Mouse (Mus musculus) midbrain, embryonic 12.5 days (tissue): ENCODE measurements at regions not wholly inside any gene's neighbourhood (a gene's known extent, or its start where the extent isn't known, plus 50 kb on each side); places are given as distances from the start of the nearest gene placed in this dataset.

Source experiments
- ATAC-seq: fragments of 200-750 bp; cut with Nextera tagmentation; 2 replicates; pipeline ENCODE4 v1.8.0; 2017; ENCODE audit warnings: low read depth, moderate TSS enrichment, moderate library complexity; ENCODE audit not compliant: low FRiP score
- H3K27ac ChIP-seq: fragments of 300-500 bp; sonication (generic); replicated peaks from 2 replicates; pipeline ENCODE4 v1.5.1; 2016; ENCODE audit warnings: mild to moderate bottlenecking
- H3K27me3 ChIP-seq: fragments of 300-500 bp; sonication (generic); 2 replicates; pipeline ENCODE4 v1.6.1; 2016; ENCODE audit warnings: mild to moderate bottlenecking
- H3K36me3 ChIP-seq: fragments of 300-500 bp; sonication (generic); 2 replicates; pipeline ENCODE4 v1.6.1; 2016
- H3K4me1 ChIP-seq: fragments of 300-500 bp; sonication (generic); 2 replicates; pipeline ENCODE4 v1.6.1; 2016
- H3K4me2 ChIP-seq: fragments of 300-500 bp; sonication (generic); replicated peaks from 2 replicates; pipeline ENCODE4 v1.6.1; 2016; ENCODE audit warnings: mild to moderate bottlenecking, moderate library complexity
- H3K4me3 ChIP-seq: fragments of 300-500 bp; sonication (generic); 2 replicates; pipeline ENCODE4 v1.5.1; 2016; ENCODE audit warnings: mild to moderate bottlenecking
- H3K9ac ChIP-seq: fragments of 300-500 bp; sonication (generic); replicated peaks from 2 replicates; pipeline ENCODE4 v1.6.1; 2016; ENCODE audit warnings: mild to moderate bottlenecking, moderate library complexity
- H3K9me3 ChIP-seq: fragments of 300-500 bp; sonication (generic); 2 replicates; pipeline ENCODE4 v1.6.1; 2016; ENCODE audit warnings: mild to moderate bottlenecking
- WGBS: fragments of 180-500 bp; shearing (Covaris S2); methylation state at CpG from one replicate; pipeline ENCODE4 v1.1.7; 2016; 5-methylcytosine and 5-hydroxymethylcytosine counted together

- no peaks in the 10 kb centered on the region for H3K27me3 ChIP-seq
- no peaks in the 10 kb centered on the region for H3K9me3 ChIP-seq
- no peak overlapping the region for H3K9ac ChIP-seq
- H3K36me3 ChIP-seq = no peaks in the 10 kb centered on the region
- H3K4me3 ChIP-seq = no peak overlapping the region
- ATAC-seq = no peak
- H3K4me1 ChIP-seq = peaks cover 5% of the 10 kb centered on the region; the same call in 1 of the 2 replicates
- H3K4me2 ChIP-seq = no peak overlapping the region
- H3K27ac ChIP-seq = no peak overlapping the region
- WGBS = 81% methylated on average over 7 of the region's 7 CpGs
Measured at GRCm38 (mm10) chr7:145094134-145094526, 113.8 kb downstream of the 1810010D01Rik start.

DNA sequence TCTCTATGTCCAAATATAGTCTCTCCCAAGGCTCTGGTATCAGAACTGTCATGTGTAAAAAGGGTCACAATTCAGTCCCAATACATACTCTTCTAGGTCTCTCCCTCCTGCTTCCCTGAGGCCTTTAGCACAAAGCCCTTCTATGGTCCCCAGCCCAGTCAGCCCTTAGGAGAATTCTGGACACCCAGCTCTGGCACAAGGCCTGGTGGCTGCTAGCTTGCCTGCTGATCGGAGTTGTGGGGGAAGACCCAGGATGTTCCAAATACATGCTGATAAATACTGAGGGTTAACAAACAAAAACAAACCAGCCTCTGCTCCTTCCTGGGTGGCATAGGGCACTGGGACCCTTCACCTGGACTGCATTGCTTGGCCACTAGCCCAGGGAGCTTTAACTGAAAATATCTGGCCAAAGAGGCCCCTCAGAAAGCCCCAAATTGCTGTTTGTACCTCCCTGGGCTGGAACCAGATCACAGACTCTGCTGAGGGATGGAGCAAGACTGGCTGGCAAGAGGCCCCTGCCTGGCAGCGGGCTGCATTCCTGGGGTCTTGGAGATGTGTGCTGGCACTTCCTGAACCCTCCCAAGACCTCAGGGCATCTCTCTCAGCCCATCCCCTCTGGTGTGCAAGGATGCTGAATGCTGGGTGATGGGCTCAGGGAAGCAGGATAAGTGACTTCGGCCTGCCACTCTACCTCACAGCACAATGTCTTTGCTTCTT lies 114.3 kb downstream of the 1810010D01Rik start:
- Histone ChIP-seq H3K9ac (no peak overlapping the region), H3K36me3 (no peaks in the 10 kb centered on the region), H3K4me3 (no peak overlapping the region), H3K27ac (no peak overlapping the region), H3K4me2 (no peak overlapping the region), H3K4me1 (peaks cover 5% of the 10 kb centered on the region; the same call in 1 of the 2 replicates), H3K9me3 (no peaks in the 10 kb centered on the region), H3K27me3 (no peaks in the 10 kb centered on the region)
- WGBS = 76% methylated on average over 3 of the region's 3 CpGs
- no peak for ATAC-seq

DNA sequence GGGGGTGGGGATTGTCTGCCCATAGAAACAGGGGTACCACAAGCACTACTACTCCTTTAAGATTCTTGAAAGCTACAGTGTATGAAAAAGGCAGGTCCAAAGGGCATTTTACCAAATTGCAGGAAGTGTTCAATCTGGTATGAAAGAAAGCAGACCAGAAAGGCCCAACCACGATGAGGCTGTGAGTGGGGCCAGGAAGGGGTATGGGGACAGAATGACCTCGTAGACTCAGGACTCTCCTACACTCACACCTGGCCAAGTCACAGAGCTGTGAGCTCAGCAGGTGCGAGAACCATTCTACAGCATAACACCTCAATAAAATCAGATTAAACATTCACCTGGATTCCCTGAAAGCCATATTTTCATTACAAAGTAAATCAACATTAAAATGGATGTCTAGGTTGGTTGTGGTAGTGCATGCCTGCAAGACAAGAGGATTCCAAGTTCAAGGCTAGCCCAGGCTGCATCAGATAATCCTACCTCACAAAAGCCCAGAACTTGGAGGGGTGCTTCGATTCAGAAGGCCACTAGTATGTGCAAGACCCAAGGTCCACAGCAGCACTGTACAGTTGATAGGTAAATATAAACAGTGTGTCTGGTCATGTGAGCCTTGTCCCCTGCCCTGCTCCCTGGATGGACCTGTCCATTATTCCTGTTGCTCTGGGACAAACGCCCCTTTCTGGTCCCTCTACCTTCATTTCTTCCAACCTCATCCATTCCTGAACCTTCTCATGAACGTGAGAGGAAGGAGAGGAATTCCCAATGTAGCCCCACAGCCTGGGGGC lies 115.3 kb downstream of the 1810010D01Rik start:
- H3K4me1 ChIP-seq = peaks cover 5% of the 10 kb centered on the region; the same call in 1 of the 2 replicates
- ATAC-seq = no peak
- H3K36me3 ChIP-seq = no peaks in the 10 kb centered on the region
- no peak overlapping the region for H3K9ac ChIP-seq
- 81% methylated on average over 6 of the region's 6 CpGs for WGBS
- H3K4me3 ChIP-seq = no peak overlapping the region
- no peak overlapping the region for H3K4me2 ChIP-seq
- no peaks in the 10 kb centered on the region for H3K27me3 ChIP-seq
- no peak overlapping the region for H3K27ac ChIP-seq
- no peaks in the 10 kb centered on the region for H3K9me3 ChIP-seq

GRCm38 (mm10) chr7:145090849-145091248 lies 117.1 kb downstream of the 1810010D01Rik start:
- H3K9ac ChIP-seq = no peak overlapping the region
- no peak for ATAC-seq
- no peak overlapping the region for H3K27ac ChIP-seq
- H3K9me3 ChIP-seq = no peaks in the 10 kb centered on the region
- no peak overlapping the region for H3K4me3 ChIP-seq
- H3K4me1 ChIP-seq = peaks cover 5% of the 10 kb centered on the region; the same call in 1 of the 2 replicates
- 93% methylated on average over 4 of the region's 4 CpGs for whole genome bisulfite sequencing
- H3K4me2 ChIP-seq = no peak overlapping the region
- H3K27me3 ChIP-seq = no peaks in the 10 kb centered on the region
- H3K36me3 ChIP-seq = no peaks in the 10 kb centered on the region

- Histone ChIP-seq H3K4me3 (no peak overlapping the region), H3K9ac (no peak overlapping the region), H3K9me3 (0 out of 2 replicates have a peak, but pooled peaks cover 7% of the 10 kb centered on the region), H3K27me3 (no peaks in the 10 kb centered on the region), H3K27ac (no peak overlapping the region), H3K36me3 (no peaks in the 10 kb centered on the region), H3K4me1 (peaks cover 5% of the 10 kb centered on the region; the same call in 1 of the 2 replicates), H3K4me2 (no peak overlapping the region)
- 82% methylated on average over 3 of the region's 3 CpGs for WGBS
- ATAC-seq = no peak
Measured at GRCm38 (mm10) chr7:145089315-145089721, 118.6 kb downstream of the 1810010D01Rik start.

GRCm38 (mm10) chr7:145088655-145089054 lies 119.3 kb downstream of the 1810010D01Rik start:
- H3K27ac ChIP-seq = no peak overlapping the region
- 86% methylated on average over 3 of the region's 3 CpGs for WGBS
- H3K4me1 ChIP-seq = peaks cover under 1% of the 10 kb centered on the region; the same call in 1 of the 2 replicates
- H3K9me3 ChIP-seq = 0 out of 2 replicates have a peak, but pooled peaks cover 7% of the 10 kb centered on the region
- no peaks in the 10 kb centered on the region for H3K36me3 ChIP-seq
- H3K4me2 ChIP-seq = no peak overlapping the region
- H3K4me3 ChIP-seq = no peak overlapping the region
- ATAC-seq = no peak
- no peak overlapping the region for H3K9ac ChIP-seq
- H3K27me3 ChIP-seq = no peaks in the 10 kb centered on the region

- H3K4me1 ChIP-seq = no peaks in the 10 kb centered on the region
- 0 out of 2 replicates have a peak, but pooled peaks cover 7% of the 10 kb centered on the region for H3K9me3 ChIP-seq
- H3K4me2 ChIP-seq = no peak overlapping the region
- no peaks in the 10 kb centered on the region for H3K36me3 ChIP-seq
- no peak for ATAC-seq
- no peak overlapping the region for H3K9ac ChIP-seq
- H3K27me3 ChIP-seq = no peaks in the 10 kb centered on the region
- H3K27ac ChIP-seq = no peak overlapping the region
- no peak overlapping the region for H3K4me3 ChIP-seq
- 79% methylated on average over 5 of the region's 5 CpGs for WGBS
Measured at GRCm38 (mm10) chr7:145087790-145088189, 120.1 kb downstream of the 1810010D01Rik start.

DNA sequence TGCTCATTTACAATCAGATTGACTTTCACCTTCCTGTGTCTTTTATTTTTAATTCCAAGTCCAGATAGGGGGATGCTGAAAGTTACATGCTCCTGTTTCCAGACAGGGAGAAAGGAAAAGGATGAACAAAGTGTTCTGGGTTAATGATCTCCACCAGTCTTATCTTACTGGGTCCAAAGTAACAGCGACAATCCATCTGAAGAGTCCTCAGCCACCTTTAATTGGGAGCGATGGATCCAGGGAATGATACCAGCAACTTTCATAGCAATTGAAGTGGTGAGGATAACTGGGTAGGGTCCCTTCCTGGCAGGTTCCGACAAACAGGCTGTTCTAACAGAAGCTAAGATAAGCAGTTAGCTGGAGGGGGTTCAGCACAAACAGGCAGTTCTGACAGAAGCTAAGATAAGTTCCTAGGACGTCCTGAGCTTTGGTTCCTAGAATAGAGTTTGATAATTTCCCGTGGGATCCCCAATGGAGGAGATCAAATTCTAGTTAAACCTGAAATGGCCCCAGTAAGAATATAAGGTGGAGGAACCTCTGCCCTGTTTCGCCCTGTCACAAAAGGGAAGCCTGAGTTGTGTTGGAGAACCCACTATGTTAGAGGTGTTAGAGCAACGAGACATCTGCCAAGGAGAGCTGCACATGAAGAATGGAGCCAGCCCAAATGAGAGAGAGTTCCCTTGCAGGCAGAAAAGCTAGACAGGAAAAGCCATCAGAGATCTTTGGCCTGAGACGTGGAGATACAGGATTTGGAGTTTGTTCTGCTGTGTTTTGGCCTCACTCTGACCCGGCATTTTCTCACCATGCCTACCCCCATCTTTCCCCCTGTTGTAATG lies 124.8 kb downstream of the 1810010D01Rik start:
- Histone ChIP-seq H3K9me3 (0 out of 2 replicates have a peak, but pooled peaks cover 12% of the 10 kb centered on the region), H3K36me3 (no peaks in the 10 kb centered on the region), H3K4me3 (no peak overlapping the region), H3K27me3 (no peaks in the 10 kb centered on the region), H3K27ac (no peak overlapping the region), H3K4me1 (no peaks in the 10 kb centered on the region), H3K9ac (no peak overlapping the region), H3K4me2 (no peak overlapping the region)
- ATAC-seq = no peak
- 86% methylated on average over 9 of the region's 9 CpGs for WGBS

- Histone ChIP-seq H3K9me3 (no peaks in the 10 kb centered on the region), H3K36me3 (no peaks in the 10 kb centered on the region), H3K27me3 (no peaks in the 10 kb centered on the region; the same call in 1 of the 2 replicates), H3K4me2 (no peak overlapping the region), H3K9ac (no peak overlapping the region), H3K27ac (no peak overlapping the region), H3K4me3 (no peak overlapping the region), H3K4me1 (no peaks in the 10 kb centered on the region)
- ATAC-seq = no peak
- WGBS = 80% methylated on average over 5 of the region's 5 CpGs
Measured at GRCm38 (mm10) chr7:145071996-145072790, 132.5 kb upstream of the Ccnd1 start.

- Histone ChIP-seq H3K27ac (no peak overlapping the region), H3K4me1 (no peaks in the 10 kb centered on the region), H3K9me3 (no peaks in the 10 kb centered on the region)
Measured at GRCm38 (mm10) chr7:145071533-145071932, 131.8 kb upstream of the Ccnd1 start.

GRCm38 (mm10) chr7:145067366-145067765 lies 127.6 kb upstream of the Ccnd1 start:
- 76% methylated on average over 3 of the region's 3 CpGs for WGBS
- ATAC-seq = no peak
- H3K27me3 ChIP-seq = no peaks in the 10 kb centered on the region; the same call in 1 of the 2 replicates
- H3K9me3 ChIP-seq = no peaks in the 10 kb centered on the region
- no peaks in the 10 kb centered on the region for H3K36me3 ChIP-seq
- H3K4me1 ChIP-seq = no peaks in the 10 kb centered on the region
- H3K4me3 ChIP-seq = no peak overlapping the region
- no peak overlapping the region for H3K27ac ChIP-seq
- H3K9ac ChIP-seq = no peak overlapping the region
- no peak overlapping the region for H3K4me2 ChIP-seq

More at GRCm38 (mm10) chr7:145071533-145071932, 131.8 kb upstream of the Ccnd1 start:
- no peak for ATAC-seq
- Histone ChIP-seq H3K9ac (no peak overlapping the region), H3K36me3 (no peaks in the 10 kb centered on the region), H3K4me2 (no peak overlapping the region), H3K27me3 (no peaks in the 10 kb centered on the region; the same call in 1 of the 2 replicates), H3K4me3 (no peak overlapping the region)
- WGBS = 75% methylated on average over 2 of the region's 2 CpGs
